11 mouse cellular contexts compared by ENCODE assay signal in genomic region chr1:130979455-130979854, GRCm38 (mm10). TPM values are rescaled to one million over a fixed set of nuclear protein-coding genes. Genes with fewer than 3 reads are reported as not detected.
A peak's percentile ranks its signal among the peaks of the same experiment; 100 is the strongest.
DNase-seq lines count a peak whose midpoint lies in the region; ATAC-seq and TF ChIP-seq lines count a peak whose summit lies in the region.
"Had no signal": no experiment of that assay in that cellular context is flagged by ENCODE, and none has a peak within 500 bp of the region (broad histone marks: within the 10 kb centered on the region; RNA-seq: fewer than 3 reads in every experiment).

No protein-coding gene starts in this region.

- H3K27me3 ChIP-seq in hindbrain, embryonic 11.5 days (ENCODE audit: control insufficient read depth, insufficient read depth, low read length), result no peaks in the 10 kb centered on the region
- no peaks in the 10 kb centered on the region for H3K27me3 ChIP-seq in hindbrain, embryonic 13.5 days
- H3K27me3 ChIP-seq in C2C12 (ENCODE audit: control insufficient read depth, insufficient read depth, insufficient read length), result no peaks in the 10 kb centered on the region
- H3K27me3 ChIP-seq: embryonic facial prominence, embryonic 15.5 days; liver, embryonic 13.5 days had no signal

- WGBS in hindbrain, embryonic 11.5 days, result 60% methylated on average over 1 of the region's 1 CpGs
- 63% methylated on average over 1 of the region's 1 CpGs for WGBS in hindbrain, embryonic 13.5 days

- H3K27ac ChIP-seq in hindbrain, embryonic 11.5 days (ENCODE audit: low read depth, low read length), result no peak overlapping the region
- no peak overlapping the region for H3K27ac ChIP-seq in hindbrain, embryonic 13.5 days
- H3K27ac ChIP-seq in cortical plate, adult 2 months (ENCODE audit: insufficient read depth, low read length), result no peak overlapping the region
- H3K27ac ChIP-seq: embryonic facial prominence, embryonic 15.5 days; liver, embryonic 13.5 days had no signal

- no peaks in the 10 kb centered on the region for H3K79me3 ChIP-seq in C2C12 (ENCODE audit: low read depth)

- H3ac ChIP-seq in C2C12 (ENCODE audit: control insufficient read depth, insufficient read length, low read depth), result no peak overlapping the region

- H3K9me3 ChIP-seq in hindbrain, embryonic 11.5 days (ENCODE audit: control insufficient read depth, low read length), result no peaks in the 10 kb centered on the region
- H3K9me3 ChIP-seq in hindbrain, embryonic 13.5 days, result no peaks in the 10 kb centered on the region
- H3K9me3 ChIP-seq: embryonic facial prominence, embryonic 15.5 days; liver, embryonic 13.5 days had no signal

- H3K4me3 ChIP-seq in hindbrain, embryonic 11.5 days (ENCODE audit: low read depth, low read length), result no peak overlapping the region
- H3K4me3 ChIP-seq in hindbrain, embryonic 13.5 days, result no peak overlapping the region
- H3K4me3 ChIP-seq in C2C12 (ENCODE audit: insufficient read depth, poor library complexity, severe bottlenecking), result no peak overlapping the region
- H3K4me3 ChIP-seq in cortical plate, adult 2 months (ENCODE audit: insufficient read depth, low read length), result no peak overlapping the region
- H3K4me3 ChIP-seq: embryonic facial prominence, embryonic 15.5 days; liver, embryonic 13.5 days had no signal

- no peaks in the 10 kb centered on the region for H3K4me1 ChIP-seq in hindbrain, embryonic 11.5 days (replicated peaks; ENCODE audit: control insufficient read depth, insufficient read depth, low read length)
- H3K4me1 ChIP-seq in hindbrain, embryonic 13.5 days (replicated peaks), result no peaks in the 10 kb centered on the region
- no peaks in the 10 kb centered on the region for H3K4me1 ChIP-seq in cortical plate, adult 2 months (ENCODE audit: control insufficient read depth, insufficient read depth, low read length)
- H3K4me1 ChIP-seq: embryonic facial prominence, embryonic 15.5 days; liver, embryonic 13.5 days had no signal

- no peak for ATAC-seq in hindbrain, embryonic 11.5 days (ENCODE audit: low FRiP score)
- no peak for ATAC-seq in hindbrain, embryonic 13.5 days (ENCODE audit: low FRiP score)

- no peaks in the 10 kb centered on the region for H3K79me2 ChIP-seq in C2C12 (ENCODE audit: control insufficient read depth, insufficient read depth)

- no peak for TF ChIP-seq POLR2A in cortical plate, adult 2 months (IDR thresholded peaks at IDR 0.05; ENCODE audit: extremely low read depth, insufficient read depth, low read length)

- peak; percentile 55 for DNase-seq in hindbrain, embryonic 11.5 days (ENCODE audit: low spot score)
- peak; percentile 56 for DNase-seq in T-cell, adult 2 months (ENCODE audit: low spot score)
- peak; percentile 53 to 61 for DNase-seq in kidney, postnatal 25 days
- DNase-seq in mesoderm, embryonic 11.5 days (ENCODE audit: low read depth, low spot score), result peak; percentile 50
- DNase-seq in thymus, postnatal 4 days, result peak; percentile 67
- DNase-seq: liver, embryonic 13.5 days had no signal

- H3K4me2 ChIP-seq in hindbrain, embryonic 11.5 days (replicated peaks; ENCODE audit: low read depth, low read length), result no peak overlapping the region
- no peak overlapping the region for H3K4me2 ChIP-seq in hindbrain, embryonic 13.5 days
- H3K4me2 ChIP-seq: embryonic facial prominence, embryonic 15.5 days; liver, embryonic 13.5 days had no signal

- TF ChIP-seq CTCF in C2C12 (IDR thresholded peaks at IDR 0.05; ENCODE audit: control insufficient read depth, insufficient read depth, insufficient read length), result peak; percentile 31
- TF ChIP-seq CTCF in cortical plate, adult 2 months (IDR thresholded peaks at IDR 0.05; ENCODE audit: extremely low read depth, insufficient read depth, low read length), result peak; percentile 70

- no peaks in the 10 kb centered on the region for H3K36me3 ChIP-seq in hindbrain, embryonic 11.5 days (ENCODE audit: control insufficient read depth, insufficient read depth, low read length)
- no peaks in the 10 kb centered on the region for H3K36me3 ChIP-seq in hindbrain, embryonic 13.5 days
- H3K36me3 ChIP-seq in C2C12 (ENCODE audit: control insufficient read depth, insufficient read depth), result no peaks in the 10 kb centered on the region
- H3K36me3 ChIP-seq: embryonic facial prominence, embryonic 15.5 days; liver, embryonic 13.5 days had no signal

- H3K9ac ChIP-seq in hindbrain, embryonic 11.5 days (ENCODE audit: low read depth, low read length), result no peak overlapping the region
- H3K9ac ChIP-seq in hindbrain, embryonic 13.5 days, result no peak overlapping the region
- H3K9ac ChIP-seq: embryonic facial prominence, embryonic 15.5 days; liver, embryonic 13.5 days had no signal

TF ChIP-seq in C2C12, 6 proteins besides CTCF, POLR2A, EP300 and RAD21:
- TF ChIP-seq USF1 (IDR thresholded peaks at IDR 0.05; ENCODE audit: low read depth) (no peak), MYOD1 (IDR thresholded peaks at IDR 0.05; ENCODE audit: control insufficient read depth, insufficient read length, low read depth) (no peak), MAX (IDR thresholded peaks at IDR 0.05) (no peak), MYOG (IDR thresholded peaks at IDR 0.05; ENCODE audit: control insufficient read depth, extremely low read depth, insufficient read length) (no peak), CEBPB (IDR thresholded peaks at IDR 0.05; ENCODE audit: low read depth) (no peak), FOSL1 (IDR thresholded peaks at IDR 0.05; ENCODE audit: insufficient read depth, low read length, poor library complexity, severe bottlenecking) (no peak)

RNA-seq across cellular contexts. Expression of gene Il19, which starts 39.5 kb away (rescaled TPM):
- polyA plus RNA-seq in hindbrain, embryonic 11.5 days (2014; fragmentation: Nextera tagmentation; extraction: Ambion mirVana), result not detected in 2 replicates
- not detected in 2 replicates for polyA plus RNA-seq in hindbrain, embryonic 13.5 days (2015; fragmentation: Nextera tagmentation; extraction: Ambion mirVana)
- 0.06 TPM for polyA plus RNA-seq in C2C12 (2012; fragmentation: generic; extraction: Trizol)
- polyA plus RNA-seq in cortical plate, adult 2 months (2012; rRNA removed), result not detected in 2 replicates
- polyA plus RNA-seq: embryonic facial prominence, embryonic 15.5 days; liver, embryonic 13.5 days; stomach, embryonic 16.5 days had no signal

RNA-seq across cellular contexts. Expression of gene Il10, which starts 40.2 kb away (rescaled TPM):
- polyA plus RNA-seq in hindbrain, embryonic 11.5 days (2014; fragmentation: Nextera tagmentation; extraction: Ambion mirVana), result not detected in 2 replicates
- not detected in 2 replicates for polyA plus RNA-seq in hindbrain, embryonic 13.5 days (2015; fragmentation: Nextera tagmentation; extraction: Ambion mirVana)
- polyA plus RNA-seq in C2C12 (2012; fragmentation: generic; extraction: Trizol), result not detected
- polyA plus RNA-seq in cortical plate, adult 2 months (2012; rRNA removed), result not detected in 2 replicates
- polyA plus RNA-seq: embryonic facial prominence, embryonic 15.5 days; liver, embryonic 13.5 days; stomach, embryonic 16.5 days had no signal
